Mouse (Mus musculus) gonadal fat pad, adult 2 months (tissue): ENCODE measurements around the gene Dnajc7. TPM values are rescaled to one million over a fixed set of nuclear protein-coding genes. Genes with fewer than 3 reads are reported as not detected.
A peak's percentile ranks its signal among the peaks of the same experiment; 100 is the strongest.
"Not testable (repeated sequence)": the region's sequence is repeated elsewhere in the genome, so short reads cannot be mapped to it uniquely, and the experiment has no call there.

Experiments
- DNase-seq: peaks from one replicate; pipeline ENCODE4 v3.0.0-alpha.2; 2012; ENCODE audit warnings: low read depth
- polyA plus RNA-seq: library from polyadenylated mRNA; depleted of rRNA; stranded (reverse); fragments of >200 nt; gene quantifications from 2 replicates; pipeline ENCODE4 v1.2.3, GENCODE M21; 2012; rRNA removed

Dnajc7 gene
- polyA plus RNA-seq, 1 experiment, result 42.1 TPM

GRCm38 (mm10) chr11:100548141-100548540 lies 71.8 kb downstream of the Dnajc7 start:
- DNase-seq, result no peak

- no peak for DNase-seq
Observed at GRCm38 (mm10) chr11:100546955-100547354, 73.0 kb downstream of the Dnajc7 start.

- DNase-seq, result no peak
Observed at GRCm38 (mm10) chr11:100545746-100546085, 74.3 kb downstream of the Dnajc7 start.

GRCm38 (mm10) chr11:100544832-100545745 lies 74.9 kb downstream of the Dnajc7 start, which contains the start of gene Ttc25:
Gene Ttc25, plus strand, starts transcription at chr11:100545607.
- DNase-seq, result peak; percentile 98

- DNase-seq, result no peak
Observed at GRCm38 (mm10) chr11:100541577-100541976, 78.4 kb downstream of the Dnajc7 start.

- DNase-seq, result no peak
Observed at GRCm38 (mm10) chr11:100540966-100541365, 79.0 kb downstream of the Dnajc7 start.

GRCm38 (mm10) chr11:100536466-100536865 lies 83.5 kb downstream of the Dnajc7 start:
- no peak for DNase-seq

GRCm38 (mm10) chr11:100535996-100536395 lies 84.0 kb downstream of the Dnajc7 start:
- DNase-seq, result no peak

GRCm38 (mm10) chr11:100534821-100535220 lies 85.1 kb downstream of the Dnajc7 start:
- DNase-seq, result not testable (repeated sequence)

- not testable (repeated sequence) for DNase-seq
Observed at GRCm38 (mm10) chr11:100534411-100534810, 85.6 kb downstream of the Dnajc7 start.

- DNase-seq, result no peak
Observed at GRCm38 (mm10) chr11:100533871-100534270, 86.1 kb downstream of the Dnajc7 start.

Other genes with a start within 250 kb of the Dnajc7 start
- 213 and 239 TPM in 2 replicates for gene Jup, start 222.4 kb downstream of the Dnajc7 start, polyA plus RNA-seq
- gene P3h4, start 205.3 kb downstream of the Dnajc7 start, polyA plus RNA-seq, result 35.4 and 45.1 TPM in 2 replicates
- gene Fkbp10, start 204.5 kb downstream of the Dnajc7 start, polyA plus RNA-seq, result 33.1 and 34.4 TPM in 2 replicates
- gene Nt5c3b, start 178.4 kb downstream of the Dnajc7 start, polyA plus RNA-seq, result 31.1 and 45.5 TPM in 2 replicates
- gene Klhl10, start 178.3 kb downstream of the Dnajc7 start, polyA plus RNA-seq, result 2.8 and 3.0 TPM in 2 replicates
- 5.8 and 8.7 TPM in 2 replicates for gene Klhl11, start 147.4 kb downstream of the Dnajc7 start, polyA plus RNA-seq
- gene Acly, start 92.2 kb downstream of the Dnajc7 start, polyA plus RNA-seq, result 586 and 685 TPM in 2 replicates
- gene Ttc25, start 74.6 kb downstream of the Dnajc7 start, polyA plus RNA-seq, result 1.7 and 2.5 TPM in 2 replicates
- gene Cnp, start 45.3 kb downstream of the Dnajc7 start, polyA plus RNA-seq, result 25.2 and 26.1 TPM in 2 replicates
- 69.6 and 80.6 TPM in 2 replicates for gene Nkiras2, start 924 bp downstream of the Dnajc7 start, polyA plus RNA-seq
- 0.38 and 0.65 TPM in 2 replicates for gene Zfp385c, start 72.3 kb upstream of the Dnajc7 start, polyA plus RNA-seq
- gene Dhx58, start 84.1 kb upstream of the Dnajc7 start, polyA plus RNA-seq, result 5.9 and 6.5 TPM in 2 replicates
- gene Kat2a, start 92.3 kb upstream of the Dnajc7 start, polyA plus RNA-seq, result 28.0 and 29.0 TPM in 2 replicates
- gene Hspb9, start 93.7 kb upstream of the Dnajc7 start, polyA plus RNA-seq, result 8.9 and 9.8 TPM in 2 replicates
- 200 and 221 TPM in 2 replicates for gene Rab5c, start 118.0 kb upstream of the Dnajc7 start, polyA plus RNA-seq
- 1.1 and 1.5 TPM in 2 replicates for gene Kcnh4, start 139.8 kb upstream of the Dnajc7 start, polyA plus RNA-seq
- not detected in 2 replicates for gene Hcrt, start 142.8 kb upstream of the Dnajc7 start, polyA plus RNA-seq
- gene Ghdc, start 150.8 kb upstream of the Dnajc7 start, polyA plus RNA-seq, result 18.6 and 19.7 TPM in 2 replicates
- gene Stat5b, start 230.6 kb upstream of the Dnajc7 start, polyA plus RNA-seq, result 28.7 and 32.8 TPM in 2 replicates
- 44.0 and 51.7 TPM in 2 replicates for gene Stat5a, start 239.2 kb upstream of the Dnajc7 start, polyA plus RNA-seq